Mouse (Mus musculus) liver, embryonic 11.5 days (tissue): ENCODE measurements around the gene Lyrm9. TPM values are rescaled to one million over a fixed set of nuclear protein-coding genes. Genes with fewer than 3 reads are reported as not detected.
A peak's percentile ranks its signal among the peaks of the same experiment; 100 is the strongest.

ENCODE experiments used
- ATAC-seq: fragments of 200-750 bp; cut with Nextera tagmentation; replicated peaks from 2 replicates; pipeline ENCODE4 v1.8.0; 2017; ENCODE audit warnings: moderate number of reproducible peaks, mild to moderate bottlenecking, moderate TSS enrichment, moderate library complexity; ENCODE audit not compliant: low FRiP score
- DNase-seq: peaks from one replicate; pipeline ENCODE4 v3.0.0-alpha.2; 2017; ENCODE audit warnings: low spot score
- H3K27ac ChIP-seq: fragments of 300-500 bp; sonication (generic); 2 replicates; pipeline ENCODE4 v1.5.1; 2014; ENCODE audit warnings: mild to moderate bottlenecking, low read depth, low read length, control low read depth
- H3K27me3 ChIP-seq: fragments of 300-500 bp; sonication (generic); replicated peaks from 2 replicates; pipeline ENCODE4 v1.6.1; 2014; ENCODE audit warnings: low read length, mixed read lengths; ENCODE audit not compliant: control insufficient read depth, insufficient read depth
- H3K36me3 ChIP-seq: fragments of 300-500 bp; sonication (generic); 2 replicates; pipeline ENCODE4 v1.6.1; 2014; ENCODE audit warnings: mild to moderate bottlenecking, low read length, moderate library complexity, mixed read lengths; ENCODE audit not compliant: control insufficient read depth, insufficient read depth
- H3K4me1 ChIP-seq: fragments of 300-500 bp; sonication (generic); replicated peaks from 2 replicates; pipeline ENCODE4 v1.6.1; 2014; ENCODE audit warnings: low read length, mixed read lengths; ENCODE audit not compliant: control insufficient read depth, insufficient read depth
- H3K4me2 ChIP-seq: fragments of 300-500 bp; sonication (generic); 2 replicates; pipeline ENCODE4 v1.6.1; 2014; ENCODE audit warnings: mild to moderate bottlenecking, control low read depth, moderate library complexity
- H3K4me3 ChIP-seq: fragments of 300-500 bp; sonication (generic); 2 replicates; pipeline ENCODE4 v1.5.1; 2014; ENCODE audit warnings: low read depth, low read length, control low read depth
- H3K9ac ChIP-seq: fragments of 300-500 bp; sonication (generic); 2 replicates; pipeline ENCODE4 v1.6.1; 2014; ENCODE audit warnings: low read depth, low read length, control low read depth
- H3K9me3 ChIP-seq: fragments of 300-500 bp; sonication (generic); 2 replicates; pipeline ENCODE4 v1.6.1; 2016; ENCODE audit warnings: low read length, inconsistent platforms, mixed read lengths; ENCODE audit not compliant: control insufficient read depth
- WGBS: fragments of 180-500 bp; shearing (Covaris S2); extraction: QIAGEN DNeasy Blood & Tissue Kit; methylation state at CpG from one replicate; pipeline ENCODE4 v1.1.7; 2014; 5-methylcytosine and 5-hydroxymethylcytosine counted together
- polyA plus RNA-seq: library from polyadenylated mRNA; unstranded; fragments of >200 nt; fragmentation: Nextera tagmentation; extraction: Ambion mirVana; gene quantifications from 2 replicates; pipeline ENCODE4 v1.2.1, GENCODE M21; 2014

Gene Lyrm9
- 28.7 and 31.0 TPM in 2 replicates for polyA plus RNA-seq

GRCm38 (mm10) chr11:78826442-78827013 lies at the start of gene Lyrm9:
Gene Lyrm9 (plus strand): TSS chr11:78826584.
- ATAC-seq, result peak; percentile 86
- peak within 1 kb of the TSS; percentile 80 for H3K4me3 ChIP-seq
- peak within 1 kb of the TSS; percentile 76 for H3K27ac ChIP-seq
- H3K4me2 ChIP-seq, result peak within 1 kb of the TSS; percentile 75
- H3K9ac ChIP-seq, result peak within 1 kb of the TSS; percentile 85
- DNase-seq, result peak; percentile 98
- H3K4me1 ChIP-seq, result peaks cover 25% of the 10 kb centered on the region
- WGBS, result under 1% methylated on average over 47 of the region's 51 CpGs
- H3K9me3 ChIP-seq, result no peaks in the 10 kb centered on the region
- H3K27me3 ChIP-seq, result no peaks in the 10 kb centered on the region
- H3K36me3 ChIP-seq, result no peaks in the 10 kb centered on the region

DNA sequence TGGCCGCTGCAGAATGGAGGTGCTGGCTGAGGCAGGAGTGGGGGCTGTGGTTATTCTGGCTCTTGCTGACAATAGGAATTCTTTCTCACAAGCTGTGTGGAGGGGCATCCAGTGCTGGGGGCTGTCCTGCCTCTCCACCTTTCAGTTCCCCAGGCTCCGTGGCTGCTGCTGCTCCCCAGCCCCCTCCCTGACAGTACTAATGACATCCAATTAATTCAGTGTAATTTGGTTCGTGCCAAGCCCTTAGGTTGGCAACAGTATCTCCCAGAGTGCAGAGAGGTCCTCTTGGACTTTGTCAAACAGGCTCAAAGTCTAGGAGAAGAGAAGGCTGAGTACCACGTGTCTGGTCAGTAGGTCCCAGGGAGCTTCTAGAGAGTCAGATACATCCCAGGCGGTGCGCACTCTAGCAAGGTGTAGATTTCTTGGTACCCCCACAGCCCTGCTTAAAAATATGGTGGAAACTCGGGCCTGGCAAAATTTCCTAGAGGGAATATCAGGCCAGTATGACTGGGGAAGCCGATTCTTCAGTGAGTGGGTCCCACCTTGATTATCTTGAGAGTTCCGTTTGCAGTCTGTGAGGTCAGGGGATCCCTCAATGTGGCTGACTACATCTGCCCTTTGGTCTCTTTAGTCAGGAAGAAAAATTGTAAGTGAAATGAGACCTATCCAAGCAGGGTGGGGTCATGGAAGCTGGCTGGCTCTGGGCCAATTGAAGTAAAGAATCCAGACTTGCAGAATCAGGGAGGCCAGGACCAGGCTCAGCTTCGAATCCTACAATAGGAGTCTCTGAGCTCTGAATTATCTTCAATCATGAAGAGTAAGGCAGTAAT lies 48.3 kb upstream of the Lyrm9 start:
- 69% methylated on average over 10 of the region's 10 CpGs for WGBS
- Histone ChIP-seq H3K4me1 (no peaks in the 10 kb centered on the region), H3K4me2 (no peak overlapping the region; the same call in 1 of the 2 replicates), H3K9me3 (no peaks in the 10 kb centered on the region), H3K27me3 (no peaks in the 10 kb centered on the region), H3K27ac (no peak overlapping the region), H3K36me3 (no peaks in the 10 kb centered on the region), H3K9ac (no peak overlapping the region), H3K4me3 (no peak overlapping the region)
- no peak for ATAC-seq
- DNase-seq, result no peak

DNA sequence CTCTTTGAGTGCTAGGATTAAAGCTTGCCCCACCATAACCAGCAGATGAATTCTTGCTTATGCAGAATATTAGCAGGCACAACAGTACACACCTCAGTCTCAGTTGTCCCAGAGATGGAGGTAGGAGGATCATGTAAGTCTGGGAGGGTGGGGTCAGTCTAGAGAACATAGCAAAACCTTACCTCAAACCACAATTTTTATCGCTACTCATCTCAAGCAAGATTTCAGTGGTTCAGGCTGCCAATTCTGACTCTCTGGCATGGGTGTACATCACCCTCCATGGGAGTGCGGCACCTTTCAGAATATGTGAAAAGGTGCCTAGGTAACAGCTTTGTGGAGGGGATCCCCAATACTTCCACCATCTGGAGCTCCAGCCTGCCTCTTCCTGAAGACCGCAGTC lies 46.4 kb upstream of the Lyrm9 start:
- DNase-seq (no peak), ATAC-seq (no peak)
- Histone ChIP-seq H3K4me3 (no peak overlapping the region), H3K9ac (no peak overlapping the region), H3K4me1 (no peaks in the 10 kb centered on the region), H3K9me3 (no peaks in the 10 kb centered on the region), H3K27ac (no peak overlapping the region), H3K4me2 (no peak overlapping the region), H3K36me3 (no peaks in the 10 kb centered on the region), H3K27me3 (no peaks in the 10 kb centered on the region)
- WGBS, result 85% methylated on average over 3 of the region's 3 CpGs

DNA sequence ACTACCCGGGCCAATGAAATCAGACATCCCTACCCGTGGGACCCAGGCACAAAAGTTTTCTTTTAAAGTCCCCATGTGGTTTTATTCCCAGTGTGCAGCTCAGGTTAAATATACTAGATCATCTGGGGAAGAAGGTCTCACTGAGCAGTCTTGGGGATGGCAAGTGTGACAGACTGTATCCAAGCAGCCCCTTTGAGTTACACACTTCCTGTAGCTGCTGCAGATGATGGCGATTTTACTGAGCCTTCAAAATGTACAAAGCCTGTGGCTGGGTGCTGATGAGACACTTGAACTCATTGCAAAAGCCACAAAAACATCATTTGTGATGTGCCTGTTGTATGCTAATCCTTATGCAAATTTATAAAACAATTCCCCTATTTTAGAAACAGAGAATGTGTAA lies 45.8 kb upstream of the Lyrm9 start:
- Histone ChIP-seq H3K4me2 (no peak overlapping the region), H3K4me3 (no peak overlapping the region), H3K9ac (no peak overlapping the region), H3K36me3 (no peaks in the 10 kb centered on the region), H3K27ac (no peak overlapping the region), H3K9me3 (no peaks in the 10 kb centered on the region), H3K27me3 (no peaks in the 10 kb centered on the region), H3K4me1 (no peaks in the 10 kb centered on the region)
- DNase-seq (no peak), ATAC-seq (no peak)
- WGBS, result 77% methylated on average over 3 of the region's 3 CpGs

GRCm38 (mm10) chr11:78782326-78782725 lies 44.1 kb upstream of the Lyrm9 start:
- no peaks in the 10 kb centered on the region for H3K27me3 ChIP-seq
- H3K9me3 ChIP-seq, result no peaks in the 10 kb centered on the region
- H3K4me1 ChIP-seq, result no peaks in the 10 kb centered on the region; the same call in 1 of the 2 replicates
- DNase-seq (no peak), ATAC-seq (no peak)
- no peak overlapping the region for H3K9ac ChIP-seq
- WGBS, result 68% methylated on average over 5 of the region's 5 CpGs
- H3K4me2 ChIP-seq, result no peak overlapping the region
- H3K27ac ChIP-seq, result no peak overlapping the region
- no peaks in the 10 kb centered on the region for H3K36me3 ChIP-seq
- H3K4me3 ChIP-seq, result no peak overlapping the region

GRCm38 (mm10) chr11:78782791-78783347 lies 43.5 kb upstream of the Lyrm9 start:
- no peak for DNase-seq
- 76% methylated on average over 9 of the region's 9 CpGs for WGBS
- no peaks in the 10 kb centered on the region for H3K36me3 ChIP-seq
- H3K4me2 ChIP-seq, result no peak overlapping the region
- no peak overlapping the region for H3K27ac ChIP-seq
- H3K4me1 ChIP-seq, result no peaks in the 10 kb centered on the region; the same call in 1 of the 2 replicates
- ATAC-seq, result no peak
- no peaks in the 10 kb centered on the region for H3K9me3 ChIP-seq
- no peak overlapping the region for H3K4me3 ChIP-seq
- no peaks in the 10 kb centered on the region for H3K27me3 ChIP-seq
- no peak overlapping the region for H3K9ac ChIP-seq

DNA sequence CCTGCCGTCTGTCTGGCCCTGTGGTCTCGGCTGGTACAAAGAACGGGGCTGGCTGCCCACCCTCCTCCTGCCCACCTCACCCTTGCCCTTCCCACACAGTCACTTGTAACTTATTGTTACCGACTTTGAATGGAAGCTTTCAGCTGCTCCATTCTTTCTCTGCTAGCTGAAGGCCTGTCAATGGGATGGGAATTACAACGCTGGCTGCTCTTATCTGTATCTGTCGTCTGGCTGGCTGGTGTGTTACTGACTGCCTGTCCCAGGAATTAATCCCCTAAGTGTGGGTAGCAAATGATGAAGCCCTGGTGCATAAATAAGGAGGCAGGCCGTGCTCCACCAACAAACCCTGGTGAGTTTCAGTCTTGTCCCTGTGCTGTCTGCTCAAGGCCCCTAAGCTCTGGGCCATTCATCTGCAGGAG lies 40.4 kb upstream of the Lyrm9 start:
- H3K36me3 ChIP-seq, result no peaks in the 10 kb centered on the region
- 29% methylated on average over 7 of the region's 7 CpGs for WGBS
- no peaks in the 10 kb centered on the region for H3K9me3 ChIP-seq
- H3K9ac ChIP-seq, result no peak overlapping the region
- no peaks in the 10 kb centered on the region; the same call in 1 of the 2 replicates for H3K4me1 ChIP-seq
- no peaks in the 10 kb centered on the region for H3K27me3 ChIP-seq
- DNase-seq, result no peak
- ATAC-seq, result no peak
- H3K4me3 ChIP-seq, result no peak overlapping the region
- H3K27ac ChIP-seq, result no peak overlapping the region
- H3K4me2 ChIP-seq, result no peak overlapping the region

DNA sequence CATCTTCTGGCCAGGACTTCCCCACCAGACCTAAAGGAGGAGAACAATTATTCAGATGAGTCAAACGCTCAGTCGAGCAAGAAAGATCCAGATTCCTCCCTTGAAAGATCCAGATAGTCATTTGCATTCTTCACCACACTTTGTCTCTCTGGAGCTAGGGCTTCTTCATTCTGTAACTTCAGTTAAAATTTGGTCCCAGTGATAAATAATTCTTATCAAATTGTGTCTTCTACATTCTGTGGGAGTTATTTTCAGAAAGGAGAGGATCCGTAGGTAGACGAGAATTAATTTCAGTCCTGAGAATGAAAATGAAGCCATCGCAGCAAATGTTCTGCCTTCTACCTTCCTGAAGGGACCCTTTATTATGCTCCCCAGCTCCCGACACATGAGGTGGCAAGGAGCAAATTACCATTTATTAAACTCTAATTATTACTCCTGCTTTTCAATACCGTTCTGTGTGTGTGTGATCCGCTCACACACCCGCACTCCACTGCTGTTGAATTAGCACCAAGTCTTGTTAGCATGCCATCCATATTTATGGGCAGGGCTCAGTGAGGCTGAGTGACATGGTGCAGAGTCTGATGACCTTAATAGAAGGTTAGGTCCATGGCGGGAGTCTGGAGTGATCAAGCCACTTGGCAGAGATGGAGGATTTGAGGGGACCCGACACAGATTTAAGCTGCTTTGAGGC lies 36.9 kb upstream of the Lyrm9 start:
- H3K9me3 ChIP-seq, result no peaks in the 10 kb centered on the region
- H3K27me3 ChIP-seq, result no peaks in the 10 kb centered on the region
- H3K27ac ChIP-seq, result no peak overlapping the region
- 86% methylated on average over 11 of the region's 11 CpGs for WGBS
- no peak overlapping the region for H3K4me3 ChIP-seq
- no peaks in the 10 kb centered on the region for H3K36me3 ChIP-seq
- no peak overlapping the region for H3K4me2 ChIP-seq
- DNase-seq (no peak), ATAC-seq (no peak)
- H3K4me1 ChIP-seq, result no peaks in the 10 kb centered on the region; the same call in 1 of the 2 replicates
- no peak overlapping the region for H3K9ac ChIP-seq
